Mouse (Mus musculus) heart, adult 2 months (tissue): ENCODE measurements at regions not wholly inside any gene's neighbourhood (a gene's known extent, or its start where the extent isn't known, plus 50 kb on each side); places are given as distances from the start of the nearest gene placed in this dataset.
A peak's percentile ranks its signal among the peaks of the same experiment; 100 is the strongest.

Source experiments
- DNase-seq, 2 experiments: peaks; one replicate each; pipeline ENCODE4 v3.0.0; 2021
- H3K27ac ChIP-seq: fragments of 200-600 bp; 2 replicates; pipeline ENCODE4 v1.8.1; 2022
- H3K27me3 ChIP-seq: fragments of 200-500 bp; 2 replicates; pipeline ENCODE4 v1.6.1; 2012; ENCODE audit warnings: mild to moderate bottlenecking, low read length, inconsistent platforms, mixed read lengths; ENCODE audit not compliant: control insufficient read depth, insufficient read depth
- H3K36me3 ChIP-seq: fragments of 200-500 bp; 2 replicates; pipeline ENCODE4 v1.6.1; 2012; ENCODE audit warnings: low read length, inconsistent platforms; ENCODE audit not compliant: control insufficient read depth, insufficient read depth
- H3K4me1 ChIP-seq: fragments of 200-500 bp; 2 replicates; pipeline ENCODE4 v1.6.1; 2011; ENCODE audit warnings: low read length; ENCODE audit not compliant: control insufficient read depth, insufficient read depth
- H3K4me3 ChIP-seq: fragments of 200-600 bp; 2 replicates; pipeline ENCODE4 v1.8.1; 2022
- H3K79me2 ChIP-seq: fragments of 200-500 bp; replicated peaks from 2 replicates; pipeline ENCODE4 v1.6.1; 2012; ENCODE audit warnings: mild to moderate bottlenecking, inconsistent platforms, low read length, moderate library complexity, mixed read lengths; ENCODE audit not compliant: control insufficient read depth, insufficient read depth
- H3K9ac ChIP-seq: fragments of 200-500 bp; 2 replicates; pipeline ENCODE4 v1.6.1; 2012; ENCODE audit warnings: low read depth, mild to moderate bottlenecking, control low read depth, inconsistent platforms, low read length, mixed read lengths
- CTCF ChIP-seq: fragments of 200-600 bp; IDR thresholded peaks from 2 replicates; pipeline ENCODE4 v1.8.1; 2022; ENCODE audit warnings: antibody characterized with exemption, mild to moderate bottlenecking, moderate library complexity
- EP300 ChIP-seq: fragments of 200-500 bp; IDR thresholded peaks from 2 replicates; pipeline ENCODE4 v1.6.1; 2011; ENCODE audit warnings: low read depth, low read length, control low read depth; ENCODE audit not compliant: insufficient read depth
- POLR2A ChIP-seq: fragments of 200-500 bp; IDR thresholded peaks from 2 replicates; pipeline ENCODE4 v1.6.1; 2011; ENCODE audit warnings: mild to moderate bottlenecking, low read depth, low read length, control low read depth; ENCODE audit not compliant: insufficient read depth
- WGBS: fragments of 180-500 bp; shearing (Covaris S2); methylation state at CpG from one replicate; pipeline ENCODE4 v1.1.7; 2018; 5-methylcytosine and 5-hydroxymethylcytosine counted together
- intact Hi-C: fragments of 180-260 bp; cut with DNase I; formaldehyde crosslinking; loops from one replicate; pipeline ENCODE4 v1.15.1; 2025

GRCm38 (mm10) chr7:75370595-75371519, 61.8 kb upstream of the Sv2b start:
- H3K36me3 ChIP-seq = no peaks in the 10 kb centered on the region
- intact Hi-C loops = loop anchor here (1.0 to 10.0 kb wide), 5 partner anchors 28 to 366 kb away; no protein-coding TSS in a partner anchor
- H3K4me1 ChIP-seq = peaks cover 7% of the 10 kb centered on the region
- no peaks in the 10 kb centered on the region for H3K27me3 ChIP-seq
- no peak overlapping the region for H3K9ac ChIP-seq
- H3K4me3 ChIP-seq = no peak overlapping the region
- 21% methylated on average over 12 of the region's 12 CpGs for WGBS
- DNase-seq = peak; percentile 84
- no peaks in the 10 kb centered on the region for H3K79me2 ChIP-seq
- no peak overlapping the region for H3K27ac ChIP-seq
- TF ChIP-seq EP300 (peak; percentile 93), CTCF (peak; percentile 94), POLR2A (no peak)

DNA sequence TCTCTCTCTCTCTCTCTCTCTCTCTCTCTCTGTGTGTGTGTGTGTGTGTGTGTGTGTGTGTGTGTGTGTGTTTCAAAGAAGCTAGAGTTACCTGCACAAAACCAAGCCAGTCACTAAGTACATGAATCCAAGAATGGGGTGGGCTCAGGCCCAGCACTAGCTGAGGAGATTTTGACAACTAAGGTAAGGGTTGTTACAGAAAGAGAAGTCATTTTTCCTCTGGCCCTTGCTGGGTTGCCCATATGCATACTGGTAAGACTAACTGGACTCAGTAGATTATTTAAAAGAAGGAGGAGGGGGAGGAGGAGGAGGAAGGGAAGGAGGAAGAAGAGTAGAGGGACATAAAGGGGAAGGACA, 62.4 kb upstream of the Sv2b start:
- H3K9ac ChIP-seq = no peak overlapping the region
- H3K27me3 ChIP-seq = no peaks in the 10 kb centered on the region
- TF ChIP-seq CTCF (no peak), EP300 (no peak), POLR2A (no peak)
- intact Hi-C loops = loop anchor here (1.0 to 10.0 kb wide), 5 partner anchors 27 to 366 kb away; no protein-coding TSS in a partner anchor
- H3K27ac ChIP-seq = no peak overlapping the region
- no peak overlapping the region for H3K4me3 ChIP-seq
- no peak for DNase-seq
- H3K36me3 ChIP-seq = no peaks in the 10 kb centered on the region
- H3K4me1 ChIP-seq = peaks cover 7% of the 10 kb centered on the region
- H3K79me2 ChIP-seq = no peaks in the 10 kb centered on the region

- Histone ChIP-seq H3K27me3 (no peaks in the 10 kb centered on the region), H3K27ac (no peak overlapping the region; the same call in 1 of the 2 replicates), H3K36me3 (no peaks in the 10 kb centered on the region), H3K4me1 (peaks cover 7% of the 10 kb centered on the region), H3K9ac (no peak overlapping the region), H3K4me3 (no peak overlapping the region), H3K79me2 (no peaks in the 10 kb centered on the region)
- 30% methylated on average over 6 of the region's 6 CpGs for WGBS
- peak; percentile 34 to 47 for DNase-seq
- intact Hi-C loops = loop anchor here (1.0 to 10.0 kb wide), 5 partner anchors 27 to 365 kb away; no protein-coding TSS in a partner anchor
- no peak for TF ChIP-seq CTCF
Observed at GRCm38 (mm10) chr7:75371991-75372390, 62.9 kb upstream of the Sv2b start.

- H3K79me2 ChIP-seq = no peaks in the 10 kb centered on the region
- H3K4me1 ChIP-seq = peaks cover 7% of the 10 kb centered on the region
- no peaks in the 10 kb centered on the region for H3K27me3 ChIP-seq
- TF ChIP-seq CTCF (no peak), POLR2A (no peak), EP300 (no peak)
- 46% methylated on average over 10 of the region's 10 CpGs for WGBS
- intact Hi-C loops = loop anchor here (5.0 to 10.0 kb wide), 3 partner anchors 259 to 364 kb away; no protein-coding TSS in a partner anchor
- H3K4me3 ChIP-seq = no peak overlapping the region
- H3K27ac ChIP-seq = no peak overlapping the region; the same call in 1 of the 2 replicates
- peak in 1 of 2 experiments; percentile 18 for DNase-seq
- H3K36me3 ChIP-seq = no peaks in the 10 kb centered on the region
- H3K9ac ChIP-seq = no peak overlapping the region
Observed at GRCm38 (mm10) chr7:75372892-75373444, 63.9 kb upstream of the Sv2b start.

DNA sequence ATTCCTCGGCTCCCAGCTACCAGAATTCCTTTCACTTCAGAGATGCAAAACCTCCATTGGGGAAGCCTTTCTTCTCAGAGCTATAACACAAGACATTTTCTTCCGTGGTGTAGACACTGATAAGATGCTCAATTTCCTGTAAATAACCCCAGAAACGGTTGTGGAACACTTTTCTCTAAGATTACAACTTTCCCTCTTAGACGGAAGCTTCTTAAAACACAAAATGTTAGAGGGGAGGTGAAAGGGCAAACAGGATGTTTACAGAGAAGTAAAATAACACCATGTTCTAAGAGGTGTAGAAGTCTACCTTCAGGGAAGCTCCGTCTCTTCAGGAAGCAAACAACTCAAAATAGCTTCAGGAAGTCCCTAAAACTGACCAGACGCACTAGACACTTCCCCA, 65.4 kb upstream of the Sv2b start:
- no peaks in the 10 kb centered on the region for H3K79me2 ChIP-seq
- H3K27ac ChIP-seq = no peak overlapping the region
- H3K9ac ChIP-seq = no peak overlapping the region
- intact Hi-C loops = loop anchor here (5.0 to 10.0 kb wide), 3 partner anchors 258 to 363 kb away; no protein-coding TSS in a partner anchor
- no peak for DNase-seq
- no peak overlapping the region for H3K4me3 ChIP-seq
- TF ChIP-seq EP300 = no peak
- no peaks in the 10 kb centered on the region for H3K27me3 ChIP-seq
- H3K4me1 ChIP-seq = peaks cover 7% of the 10 kb centered on the region
- H3K36me3 ChIP-seq = no peaks in the 10 kb centered on the region
- 67% methylated on average over 6 of the region's 6 CpGs for WGBS

GRCm38 (mm10) chr7:75379595-75379994, 70.5 kb upstream of the Sv2b start:
- no peak overlapping the region for H3K9ac ChIP-seq
- WGBS = 92% methylated on average over 3 of the region's 3 CpGs
- no peak overlapping the region for H3K4me3 ChIP-seq
- H3K4me1 ChIP-seq = no peaks in the 10 kb centered on the region
- no peaks in the 10 kb centered on the region for H3K79me2 ChIP-seq
- no peak overlapping the region for H3K27ac ChIP-seq
- intact Hi-C loops = loop anchor here (10.0 kb wide), 1 partner anchor 335 kb away; no protein-coding TSS in a partner anchor
- H3K36me3 ChIP-seq = no peaks in the 10 kb centered on the region
- TF ChIP-seq POLR2A (no peak), CTCF (no peak), EP300 (no peak)
- no peak for DNase-seq
- H3K27me3 ChIP-seq = no peaks in the 10 kb centered on the region
